Mouse (Mus musculus) left cerebral cortex, adult 9 months (tissue): Measurements from ENCODE around the gene AW011738.

Experiments used
- DNase-seq, 2 experiments: peaks; one replicate each; pipeline ENCODE4 v3.0.0; 2022; ENCODE audit warnings: low spot score in 2 of 2

AW011738 gene

DNA sequence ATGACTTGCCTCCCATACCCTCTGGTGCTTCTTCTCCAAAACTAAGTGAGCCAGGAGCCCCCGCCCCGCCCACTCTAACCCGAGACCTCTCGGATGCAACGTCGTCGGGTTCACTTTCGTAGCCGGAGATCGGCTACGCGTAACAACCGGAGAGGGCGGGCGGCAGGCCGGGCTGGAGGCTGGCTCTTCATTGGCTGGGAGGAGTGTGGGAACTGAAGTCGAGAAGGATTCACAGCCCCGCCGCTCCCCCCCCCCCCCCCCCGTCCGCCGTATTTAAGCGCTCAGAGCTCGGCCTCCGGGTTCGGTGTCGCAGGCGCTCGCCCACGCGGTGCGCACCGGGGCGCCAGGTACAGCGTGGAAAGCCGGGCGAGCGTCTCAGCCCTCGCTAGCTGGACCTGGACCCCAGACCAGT is at the start of gene AW011738:
Gene AW011738, plus strand, starts transcription at position 304 of the 412 bp plus-strand sequence.
- DNase-seq = peak in 1 of 2 experiments; percentile 34

DNA sequence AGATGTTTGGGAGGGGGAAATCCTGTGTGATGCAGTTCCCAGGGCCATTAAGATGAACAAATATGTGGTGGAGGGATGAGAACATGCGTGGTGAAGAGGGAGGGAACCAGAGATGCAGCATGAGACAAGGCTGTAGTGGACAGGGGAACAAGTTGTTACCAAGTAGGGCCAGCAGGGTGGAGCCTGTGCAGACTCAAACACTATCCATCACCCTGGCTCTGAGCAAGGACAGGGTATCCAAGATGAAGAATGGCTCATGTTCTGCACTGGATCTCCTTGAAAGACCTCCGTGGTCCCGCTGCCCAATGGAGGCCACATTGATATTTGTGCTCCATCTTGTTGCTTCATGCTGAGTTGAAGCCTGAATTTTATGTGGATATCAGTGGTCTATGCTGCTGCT is 48.3 kb upstream of the AW011738 start:
- DNase-seq = no peak

GRCm38 (mm10) chr4:156166477-156166876 is 36.6 kb upstream of the AW011738 start:
- no peak for DNase-seq

DNA sequence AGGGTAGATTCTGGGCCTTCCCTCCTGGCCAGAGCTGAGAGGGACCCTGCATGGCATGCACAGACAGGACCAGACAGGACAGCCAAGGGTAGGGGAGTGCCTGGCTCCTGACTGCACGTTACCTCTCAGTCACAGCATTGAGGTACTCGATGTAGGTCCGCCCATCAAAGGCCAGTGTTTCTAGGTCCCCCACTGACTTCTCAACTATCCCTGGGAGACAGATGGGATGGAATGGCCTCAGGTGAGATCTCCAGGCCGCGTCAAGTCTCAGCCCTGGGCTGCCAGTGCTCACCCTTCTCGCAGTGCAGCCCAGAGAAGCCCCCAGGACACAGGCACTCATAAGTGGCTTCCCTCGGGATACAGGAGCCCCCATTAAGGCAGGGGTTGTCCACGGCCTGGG is 34.5 kb upstream of the AW011738 start:
- no peak for DNase-seq

- no peak for DNase-seq
Observed at GRCm38 (mm10) chr4:156169129-156169528, 34.0 kb upstream of the AW011738 start.

DNA sequence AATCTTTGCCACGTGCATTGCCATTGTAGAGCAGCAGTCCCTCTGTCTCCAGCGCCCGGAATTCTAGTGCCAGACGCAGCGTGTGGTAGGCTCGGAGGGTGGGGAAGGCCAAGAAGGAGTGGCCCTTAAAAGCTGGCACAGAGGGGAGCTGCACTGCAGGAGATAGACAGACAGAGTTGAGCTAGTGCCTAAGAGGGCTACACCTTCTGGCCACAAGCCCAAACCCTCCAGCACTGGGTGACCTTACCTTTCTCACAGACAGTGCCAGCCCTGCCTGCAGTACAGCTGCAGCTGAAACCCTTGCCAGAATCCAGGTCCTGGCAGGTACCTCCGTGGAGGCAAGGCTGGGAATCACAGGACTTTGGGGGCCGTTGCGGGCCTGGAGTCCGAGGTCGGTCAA is 31.3 kb upstream of the AW011738 start:
- DNase-seq = no peak

DNA sequence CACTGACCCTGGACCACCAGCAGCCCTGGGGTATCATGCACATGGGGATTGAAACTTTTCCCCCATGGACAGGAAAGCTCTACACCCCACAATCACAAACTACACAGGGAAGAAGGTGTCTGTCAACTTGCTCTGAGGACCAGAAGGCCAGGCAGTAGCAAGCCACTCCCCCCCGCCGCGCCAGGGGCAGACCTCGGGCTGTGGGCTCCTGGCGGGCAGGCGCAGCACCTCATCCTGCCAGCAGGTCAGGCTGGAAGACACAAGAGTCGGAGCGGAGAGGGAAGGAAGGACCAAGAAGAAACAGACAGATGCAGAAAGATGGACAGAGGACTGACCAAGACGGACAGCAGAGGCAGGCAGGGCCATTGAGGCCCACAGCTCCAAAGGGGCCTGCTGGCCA is 25.5 kb upstream of the AW011738 start:
- DNase-seq = no peak

- no peak for DNase-seq
Observed at GRCm38 (mm10) chr4:156183747-156184146, 19.4 kb upstream of the AW011738 start.

GRCm38 (mm10) chr4:156184291-156184954 is 18.7 kb upstream of the AW011738 start:
- no peak for DNase-seq

GRCm38 (mm10) chr4:156185456-156185949 is 17.6 kb upstream of the AW011738 start:
- no peak for DNase-seq

GRCm38 (mm10) chr4:156185950-156186850 is 16.9 kb upstream of the AW011738 start:
- DNase-seq = peak in 1 of 2 experiments; percentile 57

GRCm38 (mm10) chr4:156188162-156188810 is 14.8 kb upstream of the AW011738 start:
- DNase-seq = no peak

- DNase-seq = peak in 1 of 2 experiments; percentile 46
Observed at GRCm38 (mm10) chr4:156188811-156189323, 14.2 kb upstream of the AW011738 start.

DNA sequence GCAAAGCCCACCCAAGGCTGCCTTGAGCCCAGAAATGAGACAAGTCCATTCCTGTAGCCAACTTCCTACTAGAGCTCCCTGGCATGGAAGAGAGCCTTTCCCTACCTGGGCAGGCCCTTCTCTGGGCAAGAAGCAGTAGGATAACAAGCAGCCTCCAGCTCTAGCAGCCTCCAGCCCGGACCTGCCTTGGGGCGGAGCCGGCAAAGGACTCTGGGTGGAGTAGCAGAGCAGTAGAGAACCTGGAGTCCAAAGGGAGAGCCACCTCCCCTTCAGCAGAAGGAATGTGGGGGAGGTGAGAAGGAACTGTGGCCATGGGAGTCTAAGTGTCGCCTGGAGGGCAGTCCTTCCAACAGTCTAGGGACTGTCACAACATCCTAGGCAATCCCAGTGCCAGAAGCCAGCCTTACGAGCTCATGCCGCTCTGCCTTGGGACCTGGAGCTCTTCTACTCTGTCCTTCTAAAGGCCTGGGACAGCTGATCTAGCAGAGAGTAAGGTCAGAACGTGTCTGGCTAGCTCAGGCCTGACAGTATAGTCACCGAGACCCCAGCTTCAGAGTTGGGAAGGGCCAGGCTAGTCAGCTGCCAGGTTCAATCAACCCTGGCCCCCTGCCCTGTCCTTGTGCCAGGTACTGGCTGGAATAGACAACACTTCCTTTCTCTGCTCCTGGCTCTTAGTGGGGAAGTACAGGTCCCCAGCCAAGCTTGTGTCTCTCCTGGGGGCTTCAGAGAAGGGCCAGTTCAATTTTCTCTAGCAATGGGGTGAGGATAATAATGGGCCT is 10.5 kb upstream of the AW011738 start:
- DNase-seq = no peak

DNA sequence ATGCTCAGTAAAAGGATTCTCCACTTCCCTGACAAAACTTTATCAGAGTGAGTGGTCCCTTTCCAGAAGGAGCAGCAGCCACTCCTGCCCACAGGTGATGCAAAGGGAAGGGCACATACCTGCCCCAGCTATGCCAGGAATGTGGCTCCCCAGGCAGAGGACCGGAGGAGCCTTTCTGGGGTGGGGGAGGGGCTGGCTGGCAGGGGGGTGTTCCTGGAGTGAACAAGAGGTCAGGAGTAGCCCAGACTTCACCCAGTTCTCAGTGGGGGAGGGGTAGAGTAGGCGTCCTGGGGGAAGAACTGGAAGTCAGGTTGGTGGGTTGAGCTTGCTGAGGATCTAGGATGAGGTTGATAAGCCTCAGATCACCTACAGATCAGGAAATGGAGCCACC is 9.9 kb upstream of the AW011738 start:
- no peak for DNase-seq

- no peak for DNase-seq
Observed at GRCm38 (mm10) chr4:156193906-156194305, 9.2 kb upstream of the AW011738 start.

DNA sequence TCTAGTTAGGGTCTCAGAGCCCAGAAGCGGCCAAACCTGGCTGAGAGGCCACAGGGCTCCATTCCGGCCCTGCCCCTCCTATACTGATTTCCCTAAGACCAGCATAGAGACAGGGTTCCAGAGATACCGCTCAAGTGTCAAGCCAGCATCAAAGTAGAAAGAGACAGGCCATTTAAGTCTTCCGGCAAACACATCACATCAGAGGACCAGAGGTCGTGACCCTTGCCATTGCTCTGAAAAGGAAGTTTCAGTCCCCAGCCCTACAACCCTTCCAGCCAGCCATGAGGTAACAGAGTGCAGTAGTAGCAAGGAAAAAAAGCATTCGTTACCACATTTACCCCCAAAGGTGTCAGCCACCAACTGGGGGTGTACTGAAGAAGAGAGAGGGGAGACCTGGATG is 8.8 kb upstream of the AW011738 start:
- DNase-seq = no peak

DNA sequence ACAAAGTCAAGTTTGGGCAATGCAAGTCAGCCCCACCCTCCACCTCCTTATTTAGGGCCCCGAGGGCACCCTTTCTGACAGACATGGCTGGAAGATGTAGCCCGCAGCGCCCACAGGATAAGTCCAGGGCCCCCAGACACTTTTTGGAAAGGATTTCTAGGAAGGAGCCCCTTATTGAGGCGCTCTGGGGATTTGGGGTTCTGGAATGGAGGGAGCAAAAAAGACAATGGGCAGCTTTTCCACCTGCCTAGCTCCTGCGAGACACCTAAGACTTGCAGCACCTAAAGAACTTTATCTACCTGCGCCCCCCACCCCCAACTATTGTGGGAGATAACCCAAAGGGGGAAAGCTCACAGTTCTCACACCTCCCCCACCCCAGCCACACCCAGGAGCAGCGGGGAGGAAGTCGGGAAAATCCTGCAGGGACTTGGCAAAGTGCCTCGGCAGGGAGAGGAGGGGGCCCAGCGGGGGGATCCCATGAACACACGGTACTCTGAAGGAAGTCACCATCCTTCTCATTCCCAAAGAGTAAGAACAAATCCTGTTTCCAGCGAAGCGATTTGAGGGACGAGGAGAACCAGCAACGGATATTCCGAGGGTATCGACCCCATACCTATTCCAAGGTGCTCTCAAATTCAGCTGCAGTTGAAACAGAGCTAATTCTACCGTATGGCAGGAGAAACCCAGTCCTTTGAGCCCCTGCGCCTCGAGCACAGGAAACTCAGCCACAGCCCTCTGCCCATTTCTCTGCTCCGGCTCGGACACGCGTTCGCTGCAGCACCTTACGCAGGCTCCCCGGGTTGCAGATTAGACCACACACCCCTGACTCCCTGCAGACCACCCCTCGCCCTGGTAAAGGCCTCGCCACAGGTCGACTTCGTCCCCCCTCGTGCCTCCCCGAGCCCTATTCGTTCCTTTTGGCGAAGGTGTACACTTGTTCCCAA is 6.9 kb upstream of the AW011738 start:
- peak in 1 of 2 experiments; percentile 42 for DNase-seq

- no peak for DNase-seq
Observed at GRCm38 (mm10) chr4:156197131-156197828, 5.8 kb upstream of the AW011738 start, which contains the start of gene Agrn. Gene Agrn (minus strand): TSS chr4:156197488.
